Mouse (Mus musculus) skeletal muscle tissue, postnatal 0 days (tissue): ENCODE measurements around the gene Clhc1. TPM values are rescaled to one million over a fixed set of nuclear protein-coding genes. Genes with fewer than 3 reads are reported as not detected.

Experiments used
- polyA plus RNA-seq: library from polyadenylated mRNA; unstranded; fragments of >200 nt; fragmentation: Nextera tagmentation; extraction: Ambion mirVana; gene quantifications from 2 replicates; pipeline ENCODE4 v1.2.1, GENCODE M21; 2015

Gene Clhc1
- polyA plus RNA-seq: 0.06 and 0.09 TPM in 2 replicates

GRCm38 (mm10) chr11:29547752-29548503 lies at the start of gene Clhc1, which contains the start of gene Rps27a:
Gene Clhc1 (plus strand): TSS chr11:29547950.
Gene Rps27a (minus strand): TSS chr11:29548109.

GRCm38 (mm10) chr11:29514682-29515412 lies 32.9 kb upstream of the Clhc1 start, which contains the start of gene Prorsd1:
Gene Prorsd1 (minus strand): TSS chr11:29515033.

GRCm38 (mm10) chr11:29525988-29526794 lies 21.6 kb upstream of the Clhc1 start, which contains the start of gene Mtif2:
Gene Mtif2 (plus strand): TSS chr11:29526408.

Other genes starting within 250 kb of the Clhc1 start
- gene Ccdc88a, start 174.3 kb upstream of the Clhc1 start, polyA plus RNA-seq: 12.4 and 14.0 TPM in 2 replicates
- gene Prorsd1, start 32.9 kb upstream of the Clhc1 start, polyA plus RNA-seq: 30.6 and 33.2 TPM in 2 replicates
- 33.0 and 34.5 TPM in 2 replicates for gene Mtif2, start 21.5 kb upstream of the Clhc1 start, polyA plus RNA-seq
- 744 and 796 TPM in 2 replicates for gene Rps27a, start 159 bp downstream of the Clhc1 start, polyA plus RNA-seq
- gene Rtn4, start 145.0 kb downstream of the Clhc1 start, polyA plus RNA-seq: 473 and 497 TPM in 2 replicates